Mouse (Mus musculus): ENCODE measurements around the gene Echs1.

The Echs1 gene

GRCm38 (mm10) chr7:140120484-140120883 lies 4.2 kb upstream of the Echs1 start:
- DNase-seq (ENCODE audit: low read depth, low spot score): no peak

GRCm38 (mm10) chr7:140115583-140116328 lies 520 bp downstream of the Echs1 start, which contains the start of gene Paox:
Paox (plus strand) TSS chr7:140115799.
- peak; percentile 84 for DNase-seq (ENCODE audit: low read depth, low spot score)

GRCm38 (mm10) chr7:140111943-140112342 lies 4.3 kb downstream of the Echs1 start:
- no peak for DNase-seq (ENCODE audit: low read depth, low spot score)

- DNase-seq (ENCODE audit: low read depth, low spot score): no peak
Measured at GRCm38 (mm10) chr7:140104009-140104408, 12.3 kb downstream of the Echs1 start.

GRCm38 (mm10) chr7:140101993-140102860 lies 14.0 kb downstream of the Echs1 start, which contains the start of gene Fuom:
Fuom (minus strand) TSS chr7:140102441.
- peak; percentile 75 for DNase-seq (ENCODE audit: low read depth, low spot score)

GRCm38 (mm10) chr7:140101498-140101897 lies 14.8 kb downstream of the Echs1 start:
- DNase-seq (ENCODE audit: low read depth, low spot score): no peak

GRCm38 (mm10) chr7:140098466-140098865 lies 17.8 kb downstream of the Echs1 start:
- DNase-seq (ENCODE audit: low read depth, low spot score): no peak

GRCm38 (mm10) chr7:140096055-140096454 lies 20.2 kb downstream of the Echs1 start:
- DNase-seq (ENCODE audit: low read depth, low spot score): no peak

GRCm38 (mm10) chr7:140095556-140095955 lies 20.7 kb downstream of the Echs1 start:
- no peak for DNase-seq (ENCODE audit: low read depth, low spot score)

GRCm38 (mm10) chr7:140094954-140095353 lies 21.3 kb downstream of the Echs1 start:
- no peak for DNase-seq (ENCODE audit: low read depth, low spot score)

- no peak for DNase-seq (ENCODE audit: low read depth, low spot score)
Measured at GRCm38 (mm10) chr7:140092924-140093528, 23.2 kb downstream of the Echs1 start, which contains the start of gene Prap1. Prap1 (plus strand) TSS chr7:140093395.

GRCm38 (mm10) chr7:140090601-140091000 lies 25.7 kb downstream of the Echs1 start:
- no peak for DNase-seq (ENCODE audit: low read depth, low spot score)

- DNase-seq (ENCODE audit: low read depth, low spot score): no peak
Measured at GRCm38 (mm10) chr7:140082242-140082678, 34.0 kb downstream of the Echs1 start, which contains the start of gene Caly. Caly (minus strand) TSS chr7:140082548.

- DNase-seq (ENCODE audit: low read depth, low spot score): no peak
Measured at GRCm38 (mm10) chr7:140081408-140082241, 34.7 kb downstream of the Echs1 start.

- DNase-seq (ENCODE audit: low read depth, low spot score): no peak
Measured at GRCm38 (mm10) chr7:140080503-140081156, 35.6 kb downstream of the Echs1 start.

- peak; percentile 55 for DNase-seq (ENCODE audit: low read depth, low spot score)
Measured at GRCm38 (mm10) chr7:140078711-140079110, 37.6 kb downstream of the Echs1 start.

GRCm38 (mm10) chr7:140077698-140078097 lies 38.6 kb downstream of the Echs1 start:
- no peak for DNase-seq (ENCODE audit: low read depth, low spot score)

GRCm38 (mm10) chr7:140070042-140070711 lies 46.1 kb downstream of the Echs1 start:
- DNase-seq (ENCODE audit: low read depth, low spot score): no peak

- no peak for DNase-seq (ENCODE audit: low read depth, low spot score)
Measured at GRCm38 (mm10) chr7:140067397-140067796, 48.9 kb downstream of the Echs1 start.

GRCm38 (mm10) chr7:140063092-140063491 lies 53.2 kb downstream of the Echs1 start:
- DNase-seq (ENCODE audit: low read depth, low spot score): peak; percentile 52

Measured in skeletal muscle tissue, adult 2 months (tissue).